Mouse (Mus musculus) ES-E14 (cell line): ENCODE results near the gene Meis3.

Experiments used
- CHD2 ChIP-seq: IDR thresholded peaks from 2 replicates; pipeline ENCODE4 v1.6.1; 2014; ENCODE audit warnings: mild to moderate bottlenecking, low read depth, low read length, inconsistent platforms
- HCFC1 ChIP-seq: IDR thresholded peaks from 2 replicates; pipeline ENCODE4 v1.6.1; 2012; ENCODE audit warnings: low read length, inconsistent platforms, borderline replicate concordance; ENCODE audit not compliant: insufficient read depth
- MAFK ChIP-seq: IDR thresholded peaks from 2 replicates; pipeline ENCODE4 v1.6.1; 2014; ENCODE audit warnings: mild to moderate bottlenecking, low read depth, low read length, inconsistent platforms; ENCODE audit not compliant: insufficient read depth
- ZNF384 ChIP-seq: IDR thresholded peaks from 2 replicates; pipeline ENCODE4 v1.6.1; 2012; ENCODE audit warnings: low read depth, low read length, inconsistent platforms

DNA sequence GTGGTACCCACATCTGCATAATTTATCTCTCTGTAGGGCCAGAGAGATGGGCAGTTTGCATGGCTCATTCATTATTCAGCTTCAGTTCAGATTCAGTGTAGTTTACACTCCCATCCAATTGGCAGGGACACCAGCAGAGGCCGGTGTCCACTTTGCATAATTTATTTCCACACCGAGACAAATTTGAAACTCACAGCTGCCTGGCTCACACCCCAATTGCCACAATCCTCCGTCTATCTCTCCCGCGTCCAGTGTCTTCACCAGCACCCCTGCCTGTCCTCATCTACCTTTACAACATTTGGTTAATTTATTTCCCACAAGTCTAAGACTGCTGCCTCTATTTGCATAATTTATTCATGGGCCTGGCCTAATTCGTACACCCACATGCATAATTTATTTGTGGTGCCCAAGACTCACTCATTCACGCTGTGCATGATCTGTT is 39.9 kb upstream of the Meis3 start:
- TF ChIP-seq MAFK (no peak), HCFC1 (no peak), ZNF384 (no peak), CHD2 (no peak)
